ENCODE assay signal across 8 mouse cellular contexts in genomic region chr12:36207072-36207799, GRCm38 (mm10). TPM values are rescaled to one million over a fixed set of nuclear protein-coding genes. Genes with fewer than 3 reads are reported as not detected.
DNase-seq lines count a peak whose midpoint lies in the region; ATAC-seq and TF ChIP-seq lines count a peak whose summit lies in the region.

No protein-coding gene starts in this region.

- H3K36me3 ChIP-seq in hindbrain, embryonic 15.5 days: no peaks in the 10 kb centered on the region
- H3K36me3 ChIP-seq in midbrain, embryonic 12.5 days: no peaks in the 10 kb centered on the region
- H3K36me3 ChIP-seq in splenic B cell, adult 2 months (ENCODE audit: control insufficient read depth, insufficient read depth, low read length, poor library complexity, severe bottlenecking): no peaks in the 10 kb centered on the region

- 46% methylated on average over 9 of the region's 9 CpGs for WGBS in lung, adult 2 months
- WGBS in hindbrain, embryonic 15.5 days: 32% methylated on average over 9 of the region's 9 CpGs
- WGBS in midbrain, embryonic 12.5 days: 51% methylated on average over 9 of the region's 9 CpGs

- ATAC-seq in hindbrain, embryonic 15.5 days (ENCODE audit: low FRiP score, low read depth): peak; percentile 96
- peak; percentile 95 for ATAC-seq in midbrain, embryonic 12.5 days (ENCODE audit: low FRiP score, low read depth)

- no peak overlapping the region for H3K9ac ChIP-seq in hindbrain, embryonic 15.5 days
- no peak overlapping the region for H3K9ac ChIP-seq in midbrain, embryonic 12.5 days (replicated peaks)

- peak overlapping the region; percentile 36 for H3K27ac ChIP-seq in hindbrain, embryonic 15.5 days (replicated peaks)
- peak overlapping the region; percentile 65 for H3K27ac ChIP-seq in midbrain, embryonic 12.5 days (replicated peaks)

- no peak for TF ChIP-seq CTCF in lung, adult 2 months (IDR thresholded peaks at IDR 0.05; ENCODE audit: insufficient read depth, low read length)

- DNase-seq in lung, adult 18-20 months: peak; percentile 35 to 36
- DNase-seq in lung, adult 2 months: no peak
- peak; percentile 4 to 15 for DNase-seq in cerebellum, postnatal 36 days
- DNase-seq in gastrocnemius, postnatal 25 days: peak; percentile 57
- DNase-seq in layer of hippocampus, postnatal 36 days: peak; percentile 37 to 44
- peak; percentile 58 for DNase-seq in splenic B cell, adult 2 months (ENCODE audit: low read depth, low spot score)

- no peak for TF ChIP-seq POLR2A in lung, adult 2 months (IDR thresholded peaks at IDR 0.05; ENCODE audit: borderline replicate concordance, extremely low read depth, low read depth, low read length)

- no peak overlapping the region for H3K4me3 ChIP-seq in lung, adult 2 months (replicated peaks; ENCODE audit: extremely low read depth, low read depth, low read length)
- peak overlapping the region; percentile 9 for H3K4me3 ChIP-seq in hindbrain, embryonic 15.5 days
- no peak overlapping the region for H3K4me3 ChIP-seq in midbrain, embryonic 12.5 days

- H3K4me2 ChIP-seq in hindbrain, embryonic 15.5 days: peak overlapping the region; percentile 41
- peak overlapping the region; percentile 34 for H3K4me2 ChIP-seq in midbrain, embryonic 12.5 days (replicated peaks)

- H3K4me1 ChIP-seq in lung, adult 2 months (ENCODE audit: control insufficient read depth, insufficient read depth, low read length): no peaks in the 10 kb centered on the region; the same call in 1 of the 2 replicates
- H3K4me1 ChIP-seq in hindbrain, embryonic 15.5 days (replicated peaks): peaks cover 12% of the 10 kb centered on the region
- H3K4me1 ChIP-seq in midbrain, embryonic 12.5 days: peaks cover 11% of the 10 kb centered on the region

- H3K9me3 ChIP-seq in hindbrain, embryonic 15.5 days: no peaks in the 10 kb centered on the region
- no peaks in the 10 kb centered on the region for H3K9me3 ChIP-seq in midbrain, embryonic 12.5 days

- no peaks in the 10 kb centered on the region for H3K27me3 ChIP-seq in hindbrain, embryonic 15.5 days
- H3K27me3 ChIP-seq in midbrain, embryonic 12.5 days: no peaks in the 10 kb centered on the region
- no peaks in the 10 kb centered on the region for H3K27me3 ChIP-seq in splenic B cell, adult 2 months (ENCODE audit: control insufficient read depth, insufficient read depth, low read length, poor library complexity, severe bottlenecking)

RNA-seq across cellular contexts. Expression of gene Lrrc72, which starts 46.0 kb away (rescaled TPM):
- not detected in 2 replicates for polyA plus RNA-seq in lung, adult 2 months (2012; rRNA removed)
- total RNA-seq in gastrocnemius, postnatal 25 days (2021): not detected
- polyA plus RNA-seq in hindbrain, embryonic 15.5 days (2015; fragmentation: Nextera tagmentation; extraction: Ambion mirVana): not detected in 2 replicates
- total RNA-seq in layer of hippocampus, postnatal 36 days (2021): not detected
- polyA plus RNA-seq in midbrain, embryonic 12.5 days (2016; fragmentation: Nextera tagmentation; extraction: Ambion mirVana): not detected in 2 replicates

RNA-seq across cellular contexts. Expression of gene Bzw2, which starts 49.4 kb away (rescaled TPM):
- polyA plus RNA-seq in lung, adult 2 months (2012; rRNA removed): 5.5 and 11.1 TPM in 2 replicates
- 100 to 1,000 TPM in 1 of 2 experiments, 10 to 100 TPM in 1; 83.3 to 127 TPM for total RNA-seq in gastrocnemius, postnatal 25 days (2021)
- 343 and 347 TPM in 2 replicates for polyA plus RNA-seq in hindbrain, embryonic 15.5 days (2015; fragmentation: Nextera tagmentation; extraction: Ambion mirVana)
- total RNA-seq in layer of hippocampus, postnatal 36 days (2021): 10 to 100 TPM; 57.7 to 58.8 TPM
- polyA plus RNA-seq in midbrain, embryonic 12.5 days (2016; fragmentation: Nextera tagmentation; extraction: Ambion mirVana): 292 and 313 TPM in 2 replicates

RNA-seq across cellular contexts. Expression of gene Ankmy2, which starts 50.3 kb away (rescaled TPM):
- 6.0 and 9.3 TPM in 2 replicates for polyA plus RNA-seq in lung, adult 2 months (2012; rRNA removed)
- total RNA-seq in gastrocnemius, postnatal 25 days (2021): 1 to 10 TPM; 6.3 to 6.4 TPM
- 67.7 and 75.4 TPM in 2 replicates for polyA plus RNA-seq in hindbrain, embryonic 15.5 days (2015; fragmentation: Nextera tagmentation; extraction: Ambion mirVana)
- total RNA-seq in layer of hippocampus, postnatal 36 days (2021): 10 to 100 TPM; 53.4 to 54.0 TPM
- polyA plus RNA-seq in midbrain, embryonic 12.5 days (2016; fragmentation: Nextera tagmentation; extraction: Ambion mirVana): 33.2 and 33.8 TPM in 2 replicates

Comparison
In these comparisons a context has a peak if more than half of its experiments do, and no peak if none do; other contexts are left out.
1. RNA of gene Bzw2, which starts 49.4 kb away (polyA plus RNA-seq): 343 to 347 TPM in hindbrain, embryonic 15.5 days and 292 to 313 TPM in midbrain, embryonic 12.5 days; 5.5 to 11.1 TPM in lung, adult 2 months; every median in the first group is over 10 times any median in the second.